16 mouse cellular contexts compared by ENCODE assay signal in genomic region chr9:109939401-109939800, GRCm38 (mm10). TPM values are rescaled to one million over a fixed set of nuclear protein-coding genes. Genes with fewer than 3 reads are reported as not detected.
DNase-seq lines count a peak whose midpoint lies in the region; ATAC-seq and TF ChIP-seq lines count a peak whose summit lies in the region.
"Had no signal": no experiment of that assay in that cellular context is flagged by ENCODE, and none has a peak within 500 bp of the region (broad histone marks: within the 10 kb centered on the region; RNA-seq: fewer than 3 reads in every experiment).

No protein-coding gene starts in this region.

- 95% methylated on average over 3 of the region's 3 CpGs for WGBS in lung, embryonic 14.5 days

- H3K27me3 ChIP-seq in lung, embryonic 14.5 days (ENCODE audit: insufficient read depth, low read length) = no peaks in the 10 kb centered on the region
- H3K27me3 ChIP-seq in E14TG2a.4 (ENCODE audit: insufficient read depth, low read length) = no peaks in the 10 kb centered on the region
- H3K27me3 ChIP-seq: forebrain, embryonic 15.5 days; neural tube, embryonic 15.5 days had no signal

- H3K4me3 ChIP-seq in gastrocnemius, adult 2 months = no peak overlapping the region
- no peak overlapping the region for H3K4me3 ChIP-seq in lung, embryonic 14.5 days (ENCODE audit: low read depth, low read length)
- H3K4me3 ChIP-seq in E14TG2a.4 (replicated peaks; ENCODE audit: low read length) = no peak overlapping the region
- H3K4me3 ChIP-seq: forebrain, embryonic 15.5 days; heart, embryonic 10.5 days; neural tube, embryonic 15.5 days had no signal

- no peaks in the 10 kb centered on the region for H3K36me3 ChIP-seq in lung, embryonic 14.5 days (ENCODE audit: insufficient read depth)
- H3K36me3 ChIP-seq in E14TG2a.4 (ENCODE audit: insufficient read depth, low read length) = no peaks in the 10 kb centered on the region
- H3K36me3 ChIP-seq: forebrain, embryonic 15.5 days; neural tube, embryonic 15.5 days had no signal

- no peak for ATAC-seq in lung, embryonic 14.5 days (ENCODE audit: insufficient read depth)
- ATAC-seq in granulocyte monocyte progenitor cell, adult 5-6 weeks (replicated peaks; ENCODE audit: poor library complexity, severe bottlenecking) = peak; percentile 37; the same call in 1 of the 2 replicates
- ATAC-seq: forebrain, embryonic 15.5 days had no signal

- no peaks in the 10 kb centered on the region for H3K9me3 ChIP-seq in lung, embryonic 14.5 days (ENCODE audit: low read depth, low read length)
- H3K9me3 ChIP-seq in E14TG2a.4 (ENCODE audit: low read length) = no peaks in the 10 kb centered on the region
- H3K9me3 ChIP-seq: forebrain, embryonic 15.5 days; heart, embryonic 10.5 days; neural tube, embryonic 15.5 days had no signal

- H3K9ac ChIP-seq in lung, embryonic 14.5 days = no peak overlapping the region
- H3K9ac ChIP-seq: forebrain, embryonic 15.5 days; neural tube, embryonic 15.5 days had no signal

- no peak overlapping the region for H3K4me2 ChIP-seq in lung, embryonic 14.5 days
- H3K4me2 ChIP-seq: forebrain, embryonic 15.5 days; neural tube, embryonic 15.5 days had no signal

- peak; percentile 34 for TF ChIP-seq CTCF in gastrocnemius, adult 2 months (IDR thresholded peaks at IDR 0.05)
- TF ChIP-seq CTCF in lung, embryonic 14.5 days (IDR thresholded peaks at IDR 0.05; ENCODE audit: low read depth) = 0 out of 2 replicates have a peak, but pooled peaks have one; percentile 11
- peak; percentile 35 for TF ChIP-seq CTCF in E14TG2a.4 (conservative IDR thresholded peaks at IDR 0.05; ENCODE audit: low read length)

- intact Hi-C loops in gastrocnemius, adult 2 months (cut with DNase I) = loop anchor here (5.0 kb wide), 1 partner anchor 33 kb away; no protein-coding TSS in a partner anchor

- no peak overlapping the region for H3K27ac ChIP-seq in gastrocnemius, adult 2 months
- no peak overlapping the region for H3K27ac ChIP-seq in lung, embryonic 14.5 days (ENCODE audit: low read depth)
- H3K27ac ChIP-seq: forebrain, embryonic 15.5 days; heart, embryonic 10.5 days; neural tube, embryonic 15.5 days had no signal

- no peak for DNase-seq in gastrocnemius, adult 2 months
- DNase-seq in gastrocnemius, postnatal 4 days (ENCODE audit: low spot score in 2 of 2) = no peak
- DNase-seq in lung, embryonic 14.5 days = no peak
- DNase-seq in lung, postnatal 4 days = no peak
- no peak for DNase-seq in adrenal gland, postnatal 4 days (ENCODE audit: low spot score in 2 of 2)
- DNase-seq in spleen, postnatal 10 days (ENCODE audit: low spot score in 2 of 2) = no peak
- DNase-seq: adrenal gland, postnatal 10 days; cerebellum, adult 9-11 months; kidney, postnatal 25 days; lung, postnatal 10 days; spleen, adult 18-20 months had no signal

- no peaks in the 10 kb centered on the region for H3K4me1 ChIP-seq in lung, embryonic 14.5 days (ENCODE audit: insufficient read depth)
- peaks cover 59% of the 10 kb centered on the region for H3K4me1 ChIP-seq in E14TG2a.4 (replicated peaks; ENCODE audit: low read depth, low read length)
- H3K4me1 ChIP-seq: forebrain, embryonic 15.5 days; heart, embryonic 10.5 days had no signal

RNA-seq across cellular contexts. Expression of gene Map4, which starts 8.1 kb away (rescaled TPM):
- 100 to 1,000 TPM; 484 to 501 TPM for total RNA-seq in gastrocnemius, adult 2 months (2021)
- total RNA-seq in gastrocnemius, postnatal 4 days (2021) = 100 to 1,000 TPM; 510 to 546 TPM
- polyA plus RNA-seq in lung, embryonic 14.5 days (2014; fragmentation: Nextera tagmentation; extraction: Ambion mirVana) = 55.2 and 57.5 TPM in 2 replicates
- 33.3 and 42.6 TPM in 2 replicates for total RNA-seq in granulocyte monocyte progenitor cell, adult 5-6 weeks (2014; fragmentation: Nextera tagmentation)
- total RNA-seq in granulocyte monocyte progenitor cell, adult 5-6 weeks (2017) = 17.1 and 22.3 TPM in 2 replicates
- total RNA-seq in adrenal gland, postnatal 4 days (2021) = 100 to 1,000 TPM; 118 to 124 TPM
